Mouse (Mus musculus) liver, embryonic 16.5 days (tissue): Measurements from ENCODE around the gene Cfap58. TPM values are rescaled to one million over a fixed set of nuclear protein-coding genes. Genes with fewer than 3 reads are reported as not detected.

Experiments
- ATAC-seq: fragments of 200-750 bp; cut with Nextera tagmentation; 2 replicates; pipeline ENCODE4 v1.8.0; 2017; ENCODE audit warnings: low read depth, mild to moderate bottlenecking, moderate number of reproducible peaks, moderate library complexity
- H3K27ac ChIP-seq: fragments of 300-500 bp; sonication (generic); 2 replicates; pipeline ENCODE4 v1.5.1; 2014; ENCODE audit warnings: mild to moderate bottlenecking, low read length
- H3K27me3 ChIP-seq: fragments of 300-500 bp; sonication (generic); 2 replicates; pipeline ENCODE4 v1.6.1; 2014; ENCODE audit warnings: low read depth, low read length, mixed read lengths; ENCODE audit not compliant: control insufficient read depth, insufficient read depth
- H3K36me3 ChIP-seq: fragments of 300-500 bp; sonication (generic); 2 replicates; pipeline ENCODE4 v1.6.1; 2014; ENCODE audit warnings: mild to moderate bottlenecking; ENCODE audit not compliant: control insufficient read depth, insufficient read depth
- H3K4me1 ChIP-seq: fragments of 300-500 bp; sonication (generic); 2 replicates; pipeline ENCODE4 v1.6.1; 2014; ENCODE audit warnings: low read depth, low read length, mixed read lengths; ENCODE audit not compliant: control insufficient read depth
- H3K4me2 ChIP-seq: fragments of 300-500 bp; sonication (generic); 2 replicates; pipeline ENCODE4 v1.6.1; 2014; ENCODE audit warnings: low read depth, low read length, mixed read lengths
- H3K4me3 ChIP-seq: fragments of 300-500 bp; sonication (generic); 2 replicates; pipeline ENCODE4 v1.5.1; 2014; ENCODE audit warnings: low read depth, mild to moderate bottlenecking, low read length
- H3K9ac ChIP-seq: fragments of 300-500 bp; sonication (generic); 2 replicates; pipeline ENCODE4 v1.6.1; 2014; ENCODE audit warnings: low read depth, low read length
- H3K9me3 ChIP-seq: fragments of 300-500 bp; sonication (generic); replicated peaks from 2 replicates; pipeline ENCODE4 v1.6.1; 2016; ENCODE audit warnings: low read length; ENCODE audit not compliant: control insufficient read depth
- WGBS: fragments of 180-500 bp; shearing (Covaris S2); extraction: QIAGEN DNeasy Blood & Tissue Kit; methylation state at CpG from one replicate; pipeline ENCODE4 v1.1.7; 2014; ENCODE audit not compliant: insufficient replicate concordance; 5-methylcytosine and 5-hydroxymethylcytosine counted together
- polyA plus RNA-seq: library from polyadenylated mRNA; unstranded; fragments of >200 nt; fragmentation: Nextera tagmentation; extraction: Ambion mirVana; gene quantifications from 2 replicates; pipeline ENCODE4 v1.2.1, GENCODE M21; 2015

The Cfap58 gene
- polyA plus RNA-seq, 1 experiment from 2014 or later, result not detected

- no peak overlapping the region for H3K4me2 ChIP-seq
- WGBS, result 62% methylated on average over 13 of the region's 13 CpGs
- no peaks in the 10 kb centered on the region for H3K36me3 ChIP-seq
- no peak overlapping the region for H3K4me3 ChIP-seq
- no peaks in the 10 kb centered on the region for H3K27me3 ChIP-seq
- ATAC-seq, result no peak
- H3K9ac ChIP-seq, result no peak overlapping the region
- peaks cover 32% of the 10 kb centered on the region for H3K4me1 ChIP-seq
- H3K27ac ChIP-seq, result no peak overlapping the region
- H3K9me3 ChIP-seq, result no peaks in the 10 kb centered on the region
Observed at GRCm38 (mm10) chr19:47902316-47903201, 34.9 kb upstream of the Cfap58 start.

- Histone ChIP-seq H3K27me3 (no peaks in the 10 kb centered on the region), H3K9ac (no peak overlapping the region), H3K9me3 (no peaks in the 10 kb centered on the region), H3K4me2 (no peak overlapping the region), H3K27ac (no peak overlapping the region), H3K4me1 (peaks cover 31% of the 10 kb centered on the region), H3K4me3 (no peak overlapping the region), H3K36me3 (no peaks in the 10 kb centered on the region)
- no peak for ATAC-seq
- 62% methylated on average over 4 of the region's 4 CpGs for WGBS
Observed at GRCm38 (mm10) chr19:47903679-47904078, 33.8 kb upstream of the Cfap58 start.

- Histone ChIP-seq H3K27me3 (no peaks in the 10 kb centered on the region), H3K4me3 (no peak overlapping the region), H3K9me3 (no peaks in the 10 kb centered on the region), H3K36me3 (no peaks in the 10 kb centered on the region), H3K4me2 (no peak overlapping the region), H3K4me1 (peaks cover 30% of the 10 kb centered on the region), H3K9ac (no peak overlapping the region), H3K27ac (no peak overlapping the region)
- 52% methylated on average over 4 of the region's 4 CpGs for WGBS
- ATAC-seq, result no peak
Observed at GRCm38 (mm10) chr19:47905081-47905480, 32.4 kb upstream of the Cfap58 start.

- H3K9me3 ChIP-seq, result no peaks in the 10 kb centered on the region
- no peak overlapping the region for H3K4me3 ChIP-seq
- no peaks in the 10 kb centered on the region for H3K36me3 ChIP-seq
- no peak overlapping the region for H3K9ac ChIP-seq
- no peak overlapping the region for H3K4me2 ChIP-seq
- ATAC-seq, result no peak; the same call in 1 of the 2 replicates
- H3K27me3 ChIP-seq, result no peaks in the 10 kb centered on the region
- peaks cover 31% of the 10 kb centered on the region for H3K4me1 ChIP-seq
- H3K27ac ChIP-seq, result no peak overlapping the region
- 60% methylated on average over 5 of the region's 5 CpGs for WGBS
Observed at GRCm38 (mm10) chr19:47905603-47906002, 31.9 kb upstream of the Cfap58 start.

GRCm38 (mm10) chr19:47907596-47907995 is 29.9 kb upstream of the Cfap58 start:
- H3K4me1 ChIP-seq, result peaks cover 35% of the 10 kb centered on the region
- H3K4me2 ChIP-seq, result no peak overlapping the region
- no peaks in the 10 kb centered on the region for H3K9me3 ChIP-seq
- no peak for ATAC-seq
- H3K36me3 ChIP-seq, result no peaks in the 10 kb centered on the region
- H3K9ac ChIP-seq, result no peak overlapping the region
- H3K4me3 ChIP-seq, result no peak overlapping the region
- H3K27ac ChIP-seq, result no peak overlapping the region
- H3K27me3 ChIP-seq, result no peaks in the 10 kb centered on the region
- 72% methylated on average over 9 of the region's 9 CpGs for WGBS

GRCm38 (mm10) chr19:47908961-47909371 is 28.5 kb upstream of the Cfap58 start:
- no peak for ATAC-seq
- peaks cover 35% of the 10 kb centered on the region for H3K4me1 ChIP-seq
- H3K27ac ChIP-seq, result no peak overlapping the region
- 30% methylated on average over 6 of the region's 6 CpGs for WGBS
- H3K36me3 ChIP-seq, result no peaks in the 10 kb centered on the region
- no peaks in the 10 kb centered on the region for H3K9me3 ChIP-seq
- H3K4me2 ChIP-seq, result peak overlapping the region; percentile 12
- H3K9ac ChIP-seq, result no peak overlapping the region
- no peak overlapping the region for H3K4me3 ChIP-seq
- no peaks in the 10 kb centered on the region for H3K27me3 ChIP-seq

GRCm38 (mm10) chr19:47909387-47910116 is 27.9 kb upstream of the Cfap58 start:
- Histone ChIP-seq H3K4me2 (peak overlapping the region; percentile 12), H3K9me3 (no peaks in the 10 kb centered on the region), H3K9ac (no peak overlapping the region), H3K27me3 (no peaks in the 10 kb centered on the region), H3K4me3 (peak overlapping the region; percentile 24; the same call in 1 of the 2 replicates), H3K36me3 (no peaks in the 10 kb centered on the region), H3K4me1 (peaks cover 35% of the 10 kb centered on the region), H3K27ac (no peak overlapping the region)
- ATAC-seq, result no peak
- WGBS, result 18% methylated on average over 10 of the region's 10 CpGs

GRCm38 (mm10) chr19:47910117-47910618 is 27.3 kb upstream of the Cfap58 start:
- peak overlapping the region; percentile 12; the same call in 1 of the 2 replicates for H3K4me2 ChIP-seq
- H3K9me3 ChIP-seq, result no peaks in the 10 kb centered on the region
- 16% methylated on average over 4 of the region's 4 CpGs for WGBS
- peaks cover 33% of the 10 kb centered on the region for H3K4me1 ChIP-seq
- H3K9ac ChIP-seq, result no peak overlapping the region
- no peaks in the 10 kb centered on the region for H3K27me3 ChIP-seq
- 0 out of 2 replicates have a peak overlapping the region, but pooled peaks have one; percentile 53 for H3K27ac ChIP-seq
- ATAC-seq, result peak; percentile 39
- no peaks in the 10 kb centered on the region for H3K36me3 ChIP-seq
- H3K4me3 ChIP-seq, result no peak overlapping the region
